7 mouse cellular contexts compared by ENCODE assay signal in genomic region chr7:24887096-24887495, GRCm38 (mm10). TPM values are rescaled to one million over a fixed set of nuclear protein-coding genes. Genes with fewer than 3 reads are reported as not detected.
A peak's percentile ranks its signal among the peaks of the same experiment; 100 is the strongest.
DNase-seq lines count a peak whose midpoint lies in the region; ATAC-seq and TF ChIP-seq lines count a peak whose summit lies in the region.

No protein-coding gene starts in this region.

- TF ChIP-seq CTCF in lung, embryonic 14.5 days (IDR thresholded peaks at IDR 0.05; ENCODE audit: low read depth): no peak

- ATAC-seq in lung, embryonic 14.5 days (ENCODE audit: insufficient read depth): no peak
- no peak for ATAC-seq in embryonic facial prominence, embryonic 15.5 days (ENCODE audit: insufficient number of reproducible peaks, low FRiP score, low TSS enrichment, low read depth)
- ATAC-seq in intestine, embryonic 14.5 days (replicated peaks; ENCODE audit: low FRiP score, low TSS enrichment, low read depth): no peak
- ATAC-seq in neural tube, embryonic 13.5 days (ENCODE audit: low read depth): no peak
- no peak for ATAC-seq in frontal cortex, adult (ENCODE audit: low TSS enrichment)

- no peaks in the 10 kb centered on the region for H3K27me3 ChIP-seq in lung, embryonic 14.5 days (ENCODE audit: insufficient read depth, low read length)
- no peaks in the 10 kb centered on the region for H3K27me3 ChIP-seq in embryonic facial prominence, embryonic 15.5 days
- no peaks in the 10 kb centered on the region for H3K27me3 ChIP-seq in intestine, embryonic 14.5 days (replicated peaks; ENCODE audit: control insufficient read depth, insufficient read depth, low read length)
- no peaks in the 10 kb centered on the region for H3K27me3 ChIP-seq in neural tube, embryonic 13.5 days

- peak overlapping the region; percentile 100 for H3K9ac ChIP-seq in lung, embryonic 14.5 days
- H3K9ac ChIP-seq in embryonic facial prominence, embryonic 15.5 days: peak overlapping the region; percentile 100; the same call in 1 of the 2 replicates
- H3K9ac ChIP-seq in intestine, embryonic 14.5 days (ENCODE audit: low read length): peak overlapping the region; percentile 100
- H3K9ac ChIP-seq in neural tube, embryonic 13.5 days: peak overlapping the region; percentile 97

- peak overlapping the region; percentile 95 for H3K4me2 ChIP-seq in lung, embryonic 14.5 days
- H3K4me2 ChIP-seq in embryonic facial prominence, embryonic 15.5 days (replicated peaks): 0 out of 2 replicates have a peak overlapping the region, but pooled peaks have one; percentile 79
- H3K4me2 ChIP-seq in intestine, embryonic 14.5 days (ENCODE audit: low read length): peak overlapping the region; percentile 93
- no peak overlapping the region for H3K4me2 ChIP-seq in neural tube, embryonic 13.5 days

- no peak overlapping the region for H3K27ac ChIP-seq in lung, embryonic 14.5 days (ENCODE audit: low read depth)
- peak overlapping the region; percentile 12; the same call in 1 of the 2 replicates for H3K27ac ChIP-seq in embryonic facial prominence, embryonic 15.5 days (replicated peaks)
- H3K27ac ChIP-seq in intestine, embryonic 14.5 days (ENCODE audit: low read depth): 0 out of 2 replicates have a peak overlapping the region, but pooled peaks have one; percentile 3
- H3K27ac ChIP-seq in neural tube, embryonic 13.5 days (replicated peaks): no peak overlapping the region

- peak overlapping the region; percentile 98 for H3K4me3 ChIP-seq in lung, embryonic 14.5 days (ENCODE audit: low read depth, low read length)
- H3K4me3 ChIP-seq in embryonic facial prominence, embryonic 15.5 days (replicated peaks): no peak overlapping the region; the same call in 1 of the 2 replicates
- peak overlapping the region; percentile 85 for H3K4me3 ChIP-seq in intestine, embryonic 14.5 days (ENCODE audit: low read depth, low read length)
- H3K4me3 ChIP-seq in neural tube, embryonic 13.5 days: no peak overlapping the region

- peaks cover 63% of the 10 kb centered on the region for H3K36me3 ChIP-seq in lung, embryonic 14.5 days (ENCODE audit: insufficient read depth)
- peaks cover 57% of the 10 kb centered on the region for H3K36me3 ChIP-seq in embryonic facial prominence, embryonic 15.5 days
- H3K36me3 ChIP-seq in intestine, embryonic 14.5 days (ENCODE audit: control insufficient read depth, insufficient read depth, low read length): peaks cover 61% of the 10 kb centered on the region
- H3K36me3 ChIP-seq in neural tube, embryonic 13.5 days: peaks cover 57% of the 10 kb centered on the region

- H3K9me3 ChIP-seq in lung, embryonic 14.5 days (ENCODE audit: low read depth, low read length): no peaks in the 10 kb centered on the region
- no peaks in the 10 kb centered on the region for H3K9me3 ChIP-seq in embryonic facial prominence, embryonic 15.5 days (replicated peaks)
- no peaks in the 10 kb centered on the region for H3K9me3 ChIP-seq in intestine, embryonic 14.5 days (ENCODE audit: control insufficient read depth, low read length)
- H3K9me3 ChIP-seq in neural tube, embryonic 13.5 days: no peaks in the 10 kb centered on the region

- peaks cover 8% of the 10 kb centered on the region for H3K4me1 ChIP-seq in lung, embryonic 14.5 days (ENCODE audit: insufficient read depth)
- H3K4me1 ChIP-seq in embryonic facial prominence, embryonic 15.5 days: peaks cover 28% of the 10 kb centered on the region
- H3K4me1 ChIP-seq in intestine, embryonic 14.5 days (replicated peaks; ENCODE audit: control insufficient read depth, insufficient read depth, low read length): peaks cover 17% of the 10 kb centered on the region
- peaks cover 30% of the 10 kb centered on the region for H3K4me1 ChIP-seq in neural tube, embryonic 13.5 days (replicated peaks)

- DNase-seq in lung, embryonic 14.5 days: no peak
- no peak for DNase-seq in lung, postnatal 4 days
- DNase-seq in intestine, embryonic 14.5 days (ENCODE audit: low spot score): no peak
- DNase-seq in Muller cell, postnatal 12 days (ENCODE audit: inconsistent ontology term): no peak

- WGBS in lung, embryonic 14.5 days: 79% methylated on average over 4 of the region's 4 CpGs
- WGBS in embryonic facial prominence, embryonic 15.5 days: 66% methylated on average over 4 of the region's 4 CpGs
- WGBS in intestine, embryonic 14.5 days: 77% methylated on average over 4 of the region's 4 CpGs
- 70% methylated on average over 4 of the region's 4 CpGs for WGBS in neural tube, embryonic 13.5 days

RNA-seq across cellular contexts. Expression of gene Rps19, which starts 2.9 kb away (rescaled TPM):
- 3,015 and 3,069 TPM in 2 replicates for polyA plus RNA-seq in lung, embryonic 14.5 days (2014; fragmentation: Nextera tagmentation; extraction: Ambion mirVana)
- 2,979 and 3,008 TPM in 2 replicates for polyA plus RNA-seq in embryonic facial prominence, embryonic 15.5 days (2015; fragmentation: Nextera tagmentation; extraction: Ambion mirVana)
- 3,468 and 3,555 TPM in 2 replicates for polyA plus RNA-seq in intestine, embryonic 14.5 days (2014; fragmentation: Nextera tagmentation; extraction: Ambion mirVana)
- polyA plus RNA-seq in neural tube, embryonic 13.5 days (2015; fragmentation: Nextera tagmentation; extraction: Ambion mirVana): 1,220 and 1,295 TPM in 2 replicates

RNA-seq across cellular contexts. Expression of gene Cd79a, which starts 10.1 kb away (rescaled TPM):
- polyA plus RNA-seq in lung, embryonic 14.5 days (2014; fragmentation: Nextera tagmentation; extraction: Ambion mirVana): 0.16 and 0.24 TPM in 2 replicates
- polyA plus RNA-seq in embryonic facial prominence, embryonic 15.5 days (2015; fragmentation: Nextera tagmentation; extraction: Ambion mirVana): 0.59 and 0.69 TPM in 2 replicates
- 0.28 and 0.32 TPM in 2 replicates for polyA plus RNA-seq in intestine, embryonic 14.5 days (2014; fragmentation: Nextera tagmentation; extraction: Ambion mirVana)
- polyA plus RNA-seq in neural tube, embryonic 13.5 days (2015; fragmentation: Nextera tagmentation; extraction: Ambion mirVana): 0.31 and 0.33 TPM in 2 replicates

RNA-seq across cellular contexts. Expression of gene Arhgef1, which starts 15.6 kb away (rescaled TPM):
- 109 and 120 TPM in 2 replicates for polyA plus RNA-seq in lung, embryonic 14.5 days (2014; fragmentation: Nextera tagmentation; extraction: Ambion mirVana)
- polyA plus RNA-seq in embryonic facial prominence, embryonic 15.5 days (2015; fragmentation: Nextera tagmentation; extraction: Ambion mirVana): 121 and 126 TPM in 2 replicates
- polyA plus RNA-seq in intestine, embryonic 14.5 days (2014; fragmentation: Nextera tagmentation; extraction: Ambion mirVana): 80.6 and 85.3 TPM in 2 replicates
- 61.9 and 63.8 TPM in 2 replicates for polyA plus RNA-seq in neural tube, embryonic 13.5 days (2015; fragmentation: Nextera tagmentation; extraction: Ambion mirVana)

RNA-seq across cellular contexts. Expression of gene Dmrtc2, which starts 17.2 kb away (rescaled TPM):
- not detected in 2 replicates for polyA plus RNA-seq in lung, embryonic 14.5 days (2014; fragmentation: Nextera tagmentation; extraction: Ambion mirVana)
- 0.09 TPM in 1 of 2 replicates, not detected in the other for polyA plus RNA-seq in embryonic facial prominence, embryonic 15.5 days (2015; fragmentation: Nextera tagmentation; extraction: Ambion mirVana)
- not detected in 2 replicates for polyA plus RNA-seq in intestine, embryonic 14.5 days (2014; fragmentation: Nextera tagmentation; extraction: Ambion mirVana)
- polyA plus RNA-seq in neural tube, embryonic 13.5 days (2015; fragmentation: Nextera tagmentation; extraction: Ambion mirVana): not detected in 2 replicates

RNA-seq across cellular contexts. Expression of gene Lypd4, which starts 17.4 kb away (rescaled TPM):
- not detected in 2 replicates for polyA plus RNA-seq in lung, embryonic 14.5 days (2014; fragmentation: Nextera tagmentation; extraction: Ambion mirVana)
- not detected in 2 replicates for polyA plus RNA-seq in embryonic facial prominence, embryonic 15.5 days (2015; fragmentation: Nextera tagmentation; extraction: Ambion mirVana)
- not detected in 2 replicates for polyA plus RNA-seq in intestine, embryonic 14.5 days (2014; fragmentation: Nextera tagmentation; extraction: Ambion mirVana)
- not detected in 2 replicates for polyA plus RNA-seq in neural tube, embryonic 13.5 days (2015; fragmentation: Nextera tagmentation; extraction: Ambion mirVana)

Comparison
In these comparisons a context has a peak if more than half of its experiments do, and no peak if none do; other contexts are left out.
1. H3K27ac ChIP-seq: peak in embryonic facial prominence, embryonic 15.5 days (single experiment) and intestine, embryonic 14.5 days (single experiment); none in lung, embryonic 14.5 days (single experiment) and neural tube, embryonic 13.5 days (single experiment).
2. H3K4me3 ChIP-seq: peak in lung, embryonic 14.5 days (single experiment) and intestine, embryonic 14.5 days (single experiment); none in embryonic facial prominence, embryonic 15.5 days (single experiment) and neural tube, embryonic 13.5 days (single experiment).
3. Peak in every context shown above with its lines, with median percentiles within 50 percentile points of each other: H3K9ac ChIP-seq.